Mouse (Mus musculus) cerebellum, adult 2 months (tissue): ENCODE measurements around the gene Pigp. TPM values are rescaled to one million over a fixed set of nuclear protein-coding genes. Genes with fewer than 3 reads are reported as not detected.
A peak's percentile ranks its signal among the peaks of the same experiment; 100 is the strongest.
"Not testable (repeated sequence)": the region's sequence is repeated elsewhere in the genome, so short reads cannot be mapped to it uniquely, and the experiment has no call there.

Source experiments
- DNase-seq, 2 experiments: peaks; one replicate each; pipeline ENCODE4 v3.0.0; 2021
- H3K27ac ChIP-seq: fragments of 200-500 bp; 2 replicates; pipeline ENCODE4 v1.5.1; 2012; ENCODE audit warnings: low read length, control low read depth, inconsistent platforms; ENCODE audit not compliant: insufficient read depth
- H3K27me3 ChIP-seq: fragments of 200-500 bp; 2 replicates; pipeline ENCODE4 v1.6.1; 2012; ENCODE audit warnings: inconsistent platforms, mild to moderate bottlenecking, low read length, moderate library complexity; ENCODE audit not compliant: control insufficient read depth, insufficient read depth
- H3K4me1 ChIP-seq: fragments of 200-500 bp; 2 replicates; pipeline ENCODE4 v1.6.1; 2011; ENCODE audit warnings: low read length; ENCODE audit not compliant: control insufficient read depth, insufficient read depth
- H3K4me3 ChIP-seq: fragments of 200-500 bp; replicated peaks from 2 replicates; pipeline ENCODE3; 2011; ENCODE audit warnings: mild to moderate bottlenecking, low read depth, low read length, control low read depth; ENCODE audit not compliant: insufficient read depth
- CTCF ChIP-seq: fragments of 200-500 bp; IDR thresholded peaks from 2 replicates; pipeline ENCODE4 v1.5.1; 2011; ENCODE audit warnings: low read depth, mild to moderate bottlenecking, control low read depth, low read length, moderate library complexity, borderline replicate concordance; ENCODE audit not compliant: insufficient read depth
- POLR2A ChIP-seq: fragments of 200-500 bp; IDR thresholded peaks from 2 replicates; pipeline ENCODE4 v1.6.1; 2011; ENCODE audit warnings: low read length, control low read depth, borderline replicate concordance; ENCODE audit not compliant: insufficient read depth
- WGBS: fragments of 180-500 bp; shearing (Covaris S2); methylation state at CpG from one replicate; pipeline ENCODE4 v1.1.7; 2018; 5-methylcytosine and 5-hydroxymethylcytosine counted together
- polyA plus RNA-seq: library from polyadenylated mRNA; depleted of rRNA; stranded (reverse); fragments of >200 nt; gene quantifications from 2 replicates; pipeline ENCODE4 v1.2.3, GENCODE M21; 2012

Pigp gene
- polyA plus RNA-seq, 1 experiment, result 73.6 TPM

DNA sequence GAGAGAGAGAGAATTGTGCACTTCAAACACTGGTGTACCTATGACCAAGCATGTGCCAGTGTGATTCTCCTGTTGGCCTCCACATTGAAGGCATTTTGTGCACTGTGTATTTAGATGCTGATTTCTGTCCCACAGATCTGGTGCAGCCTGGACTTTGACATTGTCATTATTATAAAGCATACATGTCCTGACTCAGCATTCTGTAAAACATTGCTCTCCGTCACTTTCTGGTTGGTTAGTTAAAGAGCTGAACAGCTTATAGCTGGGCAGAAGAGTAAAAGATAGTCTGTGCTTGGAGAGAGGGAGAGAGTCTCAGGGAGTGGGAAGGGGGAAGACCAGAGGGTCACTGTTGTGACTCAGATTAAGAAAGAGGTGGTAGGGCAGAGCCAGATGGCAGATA, 25.9 kb downstream of the Pigp start:
- no peaks in the 10 kb centered on the region for H3K27me3 ChIP-seq
- WGBS, result 90% methylated on average over 1 of the region's 1 CpGs

DNA sequence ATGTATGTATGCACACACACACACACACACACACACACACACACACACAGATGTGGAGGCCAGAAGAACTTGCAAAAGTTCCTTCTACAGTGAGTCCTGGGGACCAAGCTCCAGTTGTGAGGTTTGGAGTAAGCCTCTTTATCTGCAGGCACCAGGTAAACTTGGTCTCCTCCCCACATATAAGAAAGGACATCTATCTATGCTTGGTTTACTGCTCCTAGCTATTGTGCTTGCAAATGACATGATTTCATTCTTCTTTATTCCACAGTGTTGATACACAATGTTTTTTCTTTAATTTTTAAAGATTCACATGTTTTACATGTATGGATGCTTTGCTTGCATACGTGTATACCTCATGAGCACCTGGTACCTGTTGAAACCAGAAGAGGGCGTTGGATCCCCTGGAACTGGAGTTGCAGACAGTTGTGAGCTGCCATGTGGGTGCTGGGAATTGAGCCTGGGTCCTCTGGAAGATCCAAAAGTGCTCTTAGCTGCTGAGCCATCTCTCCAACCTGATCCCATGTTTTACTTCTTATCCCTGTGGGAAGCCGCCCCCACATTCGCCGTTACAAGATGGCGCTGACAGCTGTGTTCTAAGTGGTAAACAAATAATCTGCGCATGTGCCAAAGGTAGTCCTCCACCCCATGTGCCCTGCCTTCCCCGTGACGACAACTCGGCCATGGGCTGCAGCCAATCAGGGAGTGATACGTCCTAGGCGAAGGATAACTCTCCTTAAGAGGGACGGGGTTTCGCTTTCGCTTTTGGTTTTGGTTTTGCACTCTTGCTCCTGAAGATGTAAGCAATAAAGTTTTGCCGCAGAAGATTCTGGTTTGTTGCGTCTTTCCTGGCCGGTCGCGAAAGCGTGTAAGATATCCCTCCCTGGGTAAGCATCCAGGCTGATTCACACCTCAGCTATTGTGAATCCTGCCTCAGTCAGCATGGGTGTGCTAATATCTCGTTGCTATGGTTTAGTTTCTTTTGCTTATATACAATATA, 32.2 kb downstream of the Pigp start:
- not testable (repeated sequence) for DNase-seq, H3K27ac ChIP-seq, H3K27me3 ChIP-seq, H3K4me3 ChIP-seq, H3K4me1 ChIP-seq
- WGBS, result 89% methylated on average over 21 of the region's 22 CpGs

More for the DNA sequence above, 25.9 kb downstream of the Pigp start:
- DNase-seq, result no peak
- H3K4me3 ChIP-seq, result no peak overlapping the region
- no peak overlapping the region for H3K27ac ChIP-seq
- TF ChIP-seq POLR2A (no peak), CTCF (no peak)
- no peaks in the 10 kb centered on the region for H3K4me1 ChIP-seq

DNA sequence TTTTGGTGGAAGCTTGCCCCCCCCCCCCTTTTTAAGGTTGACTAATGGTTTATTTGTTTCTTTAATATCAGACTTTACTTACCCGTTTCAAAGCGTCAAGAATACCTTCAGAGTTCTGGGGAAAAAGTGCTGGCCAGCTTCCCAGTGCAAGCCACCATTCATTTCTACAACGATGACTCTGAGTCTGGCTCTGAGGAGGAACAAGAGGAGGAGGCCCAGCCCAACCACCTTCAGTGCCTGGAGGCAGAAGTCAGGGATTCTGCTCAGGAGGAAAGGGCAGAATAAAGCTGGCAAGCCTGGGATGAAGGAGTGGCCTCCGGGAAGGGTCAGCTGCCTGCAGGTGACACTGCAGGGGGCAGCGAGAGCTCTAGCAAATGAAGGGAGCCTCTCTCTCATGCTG, 36.0 kb downstream of the Pigp start:
- WGBS, result 35% methylated on average over 5 of the region's 5 CpGs
- TF ChIP-seq POLR2A, result no peak
- no peak for TF ChIP-seq CTCF
- DNase-seq, result no peak
- Histone ChIP-seq H3K27me3 (no peaks in the 10 kb centered on the region), H3K4me1 (no peaks in the 10 kb centered on the region), H3K27ac (no peak overlapping the region), H3K4me3 (no peak overlapping the region)

GRCm38 (mm10) chr16:94331886-94332252, 39.8 kb downstream of the Pigp start:
- WGBS, result 71% methylated on average over 5 of the region's 5 CpGs
- DNase-seq, result peak; percentile 57 to 76
- TF ChIP-seq CTCF (peak; percentile 95), POLR2A (no peak)
- no peak overlapping the region for H3K4me3 ChIP-seq
- H3K27ac ChIP-seq, result no peak overlapping the region
- H3K27me3 ChIP-seq, result no peaks in the 10 kb centered on the region; the same call in 1 of the 2 replicates
- H3K4me1 ChIP-seq, result no peaks in the 10 kb centered on the region

DNA sequence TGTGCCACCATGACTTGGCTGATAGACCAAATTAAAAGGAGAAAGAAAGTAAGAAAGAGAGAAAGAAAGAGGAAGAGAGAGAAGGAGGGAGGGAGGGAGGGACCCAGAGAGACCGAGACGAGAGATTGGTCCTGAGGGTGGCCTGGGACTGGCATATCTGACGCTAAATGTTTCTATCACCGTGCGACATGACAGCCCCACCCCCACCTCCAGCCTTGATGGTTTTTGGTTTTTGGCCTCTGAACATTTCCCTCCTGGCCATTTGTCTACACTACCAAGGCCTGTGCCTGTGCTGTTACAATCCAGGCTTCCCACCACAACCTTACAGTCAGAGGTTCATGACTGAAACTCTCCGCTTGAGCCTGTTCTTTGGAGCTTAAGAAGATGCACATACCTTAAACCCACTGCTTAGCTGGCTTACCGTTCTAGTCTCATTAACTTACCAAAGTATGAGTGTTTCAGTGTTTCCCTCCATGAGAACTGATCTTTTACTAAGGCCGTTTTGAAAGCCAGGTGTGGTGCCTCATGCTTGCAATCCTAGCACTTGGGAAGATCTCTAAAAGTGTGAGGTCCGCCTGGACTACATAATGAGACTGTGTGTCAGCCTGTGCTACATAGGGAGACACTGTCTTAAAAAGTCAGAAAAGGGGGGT, 40.3 kb downstream of the Pigp start:
- TF ChIP-seq CTCF (no peak), POLR2A (no peak)
- DNase-seq, result no peak
- Histone ChIP-seq H3K27me3 (no peaks in the 10 kb centered on the region; the same call in 1 of the 2 replicates), H3K4me3 (no peak overlapping the region), H3K4me1 (no peaks in the 10 kb centered on the region), H3K27ac (no peak overlapping the region)
- WGBS, result 95% methylated on average over 9 of the region's 9 CpGs

DNA sequence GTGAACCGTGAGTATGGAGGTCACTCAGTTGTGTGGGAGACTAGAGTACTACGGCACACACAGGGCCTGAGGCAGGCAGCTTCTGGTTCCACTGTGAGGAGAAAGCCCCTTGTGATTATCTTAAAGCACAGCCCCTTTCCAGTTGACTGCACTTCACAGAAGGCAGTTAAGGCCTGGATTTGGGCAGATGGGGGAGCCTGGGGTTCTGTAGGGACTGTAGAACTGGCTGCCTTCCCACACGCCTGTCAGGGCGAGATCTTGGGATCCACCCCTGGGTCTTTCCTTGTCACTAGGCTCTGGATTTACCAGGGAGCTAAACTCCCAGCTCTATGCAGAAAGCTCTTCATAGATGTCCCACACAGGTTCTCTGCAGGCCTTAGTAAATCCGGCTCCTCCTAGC, 41.2 kb downstream of the Pigp start:
- no peak overlapping the region for H3K27ac ChIP-seq
- DNase-seq, result no peak
- WGBS, result 86% methylated on average over 5 of the region's 5 CpGs
- no peak overlapping the region for H3K4me3 ChIP-seq
- H3K4me1 ChIP-seq, result no peaks in the 10 kb centered on the region
- no peak for TF ChIP-seq CTCF
- TF ChIP-seq POLR2A, result no peak
- H3K27me3 ChIP-seq, result no peaks in the 10 kb centered on the region; the same call in 1 of the 2 replicates

- no peak for DNase-seq
- Histone ChIP-seq H3K27ac (no peak overlapping the region), H3K27me3 (no peaks in the 10 kb centered on the region; the same call in 1 of the 2 replicates), H3K4me1 (no peaks in the 10 kb centered on the region), H3K4me3 (no peak overlapping the region)
- TF ChIP-seq POLR2A, result no peak
- TF ChIP-seq CTCF, result no peak
- 69% methylated on average over 25 of the region's 25 CpGs for WGBS
These were observed 42.5 kb downstream of the Pigp start for GRCm38 (mm10) chr16:94328881-94329867.
